Mouse (Mus musculus) Patski (cell line): ENCODE data around the gene Ncor2. TPM values are rescaled to one million over a fixed set of nuclear protein-coding genes. Genes with fewer than 3 reads are reported as not detected.
A peak's percentile ranks its signal among the peaks of the same experiment; 100 is the strongest.

Experiments
- ATAC-seq: fragments of 100-300 bp; one replicate; pipeline ENCODE4 v1.8.0; 2021
- CTCF ChIA-PET: fragments of 350-600 bp; sonication (Branson Sonifier 250); formaldehyde crosslinking; loops from one replicate; lab custom pipeline; 2022; ENCODE audit warnings: inconsistent platforms; lab: Charles Lee
- POLR2A ChIA-PET: fragments of 350-600 bp; sonication (Branson Sonifier 250); formaldehyde crosslinking; loops from one replicate; lab custom pipeline; 2022; ENCODE audit warnings: antibody characterized with exemption, inconsistent platforms; lab: Charles Lee
- DNase-seq: peaks from one replicate; pipeline ENCODE4 v3.0.0-alpha.2; 2011; ENCODE audit warnings: low read depth, low spot score
- H3K27me3 ChIP-seq: fragments of 371-371 bp; one replicate; pipeline ENCODE4 v1.5.1; 2021
- CTCF ChIP-seq: fragments of 100-300 bp; IDR thresholded peaks from one replicate; pipeline ENCODE4 v1.5.1; 2021
- in situ Hi-C: fragments of 300-500 bp; cut with MboI; formaldehyde crosslinking; loops from 3 replicates; pipeline ENCODE4 v1.11.1; 2018; ENCODE audit warnings: low pct_unique_long_range_greater_than_20kb, mixed read lengths
- polyA plus RNA-seq: library from polyadenylated mRNA; unstranded; gene quantifications from one replicate; pipeline ENCODE4 v1.2.3, GENCODE M21; 2021

The Ncor2 gene
- polyA plus RNA-seq, 1 experiment from 2014 or later, result 98.6 TPM

GRCm38 (mm10) chr5:125134795-125135468 lies 44.1 kb downstream of the Ncor2 start:
- no peaks in the 10 kb centered on the region for H3K27me3 ChIP-seq
- ATAC-seq (peak; percentile 70), DNase-seq (no peak)
- no peak for TF ChIP-seq CTCF
- in situ Hi-C loops, result no loop called here
- POLR2A ChIA-PET, result interaction anchor here (0.7 to 1.3 kb wide), 4 partner anchors 15 to 1225 kb away, joined by 3 to 4 read pairs (median 4); no protein-coding TSS in a partner anchor
- CTCF ChIA-PET, result interaction anchor here (1.1 to 1.8 kb wide), 3 partner anchors 13 to 134 kb away, joined by 4 to 6 read pairs (median 4); partner anchors contain the start of gene Ncor2

- DNase-seq (peak; percentile 89), ATAC-seq (peak; percentile 23)
- in situ Hi-C loops, result no loop called here
- no peak for TF ChIP-seq CTCF
- ChIA-PET POLR2A (interaction anchor here (0.7 to 1.3 kb wide), 3 partner anchors 14 to 1224 kb away, joined by 3 to 4 read pairs (median 4); no protein-coding TSS in a partner anchor), CTCF (interaction anchor here (1.1 to 1.8 kb wide), 3 partner anchors 13 to 134 kb away, joined by 4 to 6 read pairs (median 4); partner anchors contain the start of gene Ncor2)
- H3K27me3 ChIP-seq, result no peaks in the 10 kb centered on the region
Measured at GRCm38 (mm10) chr5:125134391-125134790, 44.6 kb downstream of the Ncor2 start.

- ChIA-PET POLR2A (no interaction called here), CTCF (interaction anchor here (0.9 to 1.7 kb wide), 4 partner anchors 14 to 55 kb away, joined by 4 read pairs; no protein-coding TSS in a partner anchor)
- in situ Hi-C loops, result no loop called here
Measured at GRCm38 (mm10) chr5:125133651-125134050, 45.4 kb downstream of the Ncor2 start.

GRCm38 (mm10) chr5:125132566-125133260 lies 46.3 kb downstream of the Ncor2 start:
- TF ChIP-seq CTCF, result no peak
- ATAC-seq (no peak), DNase-seq (no peak)
- H3K27me3 ChIP-seq, result no peaks in the 10 kb centered on the region
- ChIA-PET POLR2A (no interaction called here), CTCF (interaction anchor here (0.9 to 1.7 kb wide), 4 partner anchors 14 to 56 kb away, joined by 4 read pairs; no protein-coding TSS in a partner anchor)
- in situ Hi-C loops, result no loop called here

More at GRCm38 (mm10) chr5:125133651-125134050, 45.4 kb downstream of the Ncor2 start:
- ATAC-seq (no peak), DNase-seq (no peak)
- TF ChIP-seq CTCF, result no peak
- H3K27me3 ChIP-seq, result no peaks in the 10 kb centered on the region

GRCm38 (mm10) chr5:125132069-125132468 lies 47.0 kb downstream of the Ncor2 start:
- no peaks in the 10 kb centered on the region for H3K27me3 ChIP-seq
- no peak for TF ChIP-seq CTCF
- ATAC-seq (no peak), DNase-seq (no peak)
- ChIA-PET CTCF (interaction anchor here (1.7 kb wide), 1 partner anchor 22 kb away, joined by 4 read pairs; no protein-coding TSS in a partner anchor), POLR2A (no interaction called here)
- in situ Hi-C loops, result no loop called here

- DNase-seq, result no peak
- TF ChIP-seq CTCF, result no peak
- CTCF ChIA-PET, result no interaction called here
- in situ Hi-C loops, result no loop called here
- ATAC-seq, result no peak
- H3K27me3 ChIP-seq, result no peaks in the 10 kb centered on the region
- POLR2A ChIA-PET, result no interaction called here
Measured at GRCm38 (mm10) chr5:125130406-125130805, 48.6 kb downstream of the Ncor2 start.

GRCm38 (mm10) chr5:125128939-125129385 lies 50.1 kb downstream of the Ncor2 start:
- ATAC-seq, result no peak
- in situ Hi-C loops, result no loop called here
- DNase-seq, result no peak

GRCm38 (mm10) chr5:125127920-125128319 lies 51.1 kb downstream of the Ncor2 start:
- no peak for TF ChIP-seq CTCF
- CTCF ChIA-PET, result no interaction called here
- DNase-seq, result no peak
- ATAC-seq, result no peak
- in situ Hi-C loops, result no loop called here
- POLR2A ChIA-PET, result no interaction called here
- no peaks in the 10 kb centered on the region for H3K27me3 ChIP-seq

More at GRCm38 (mm10) chr5:125128939-125129385, 50.1 kb downstream of the Ncor2 start:
- CTCF ChIA-PET, result interaction anchor here (1.3 kb wide), 1 partner anchor 16 kb away, joined by 3 read pairs; no protein-coding TSS in a partner anchor
- H3K27me3 ChIP-seq, result no peaks in the 10 kb centered on the region
- no peak for TF ChIP-seq CTCF
- POLR2A ChIA-PET, result interaction anchor here (0.6 kb wide), 1 partner anchor 54 kb away, joined by 3 read pairs; no protein-coding TSS in a partner anchor

- TF ChIP-seq CTCF, result no peak
- POLR2A ChIA-PET, result no interaction called here
- ATAC-seq, result no peak
- CTCF ChIA-PET, result no interaction called here
- in situ Hi-C loops, result no loop called here
- DNase-seq, result no peak
- no peaks in the 10 kb centered on the region for H3K27me3 ChIP-seq
Measured at GRCm38 (mm10) chr5:125127426-125127825, 51.6 kb downstream of the Ncor2 start.

GRCm38 (mm10) chr5:125125966-125126464 lies 53.0 kb downstream of the Ncor2 start:
- ATAC-seq, result no peak
- POLR2A ChIA-PET, result interaction anchor here (0.9 to 1.1 kb wide), 2 partner anchors 24 to 48 kb away, joined by 3 read pairs; no protein-coding TSS in a partner anchor
- CTCF ChIA-PET, result no interaction called here
- TF ChIP-seq CTCF, result no peak
- in situ Hi-C loops, result no loop called here
- H3K27me3 ChIP-seq, result no peaks in the 10 kb centered on the region
- no peak for DNase-seq
